In the genomic region with DNA sequence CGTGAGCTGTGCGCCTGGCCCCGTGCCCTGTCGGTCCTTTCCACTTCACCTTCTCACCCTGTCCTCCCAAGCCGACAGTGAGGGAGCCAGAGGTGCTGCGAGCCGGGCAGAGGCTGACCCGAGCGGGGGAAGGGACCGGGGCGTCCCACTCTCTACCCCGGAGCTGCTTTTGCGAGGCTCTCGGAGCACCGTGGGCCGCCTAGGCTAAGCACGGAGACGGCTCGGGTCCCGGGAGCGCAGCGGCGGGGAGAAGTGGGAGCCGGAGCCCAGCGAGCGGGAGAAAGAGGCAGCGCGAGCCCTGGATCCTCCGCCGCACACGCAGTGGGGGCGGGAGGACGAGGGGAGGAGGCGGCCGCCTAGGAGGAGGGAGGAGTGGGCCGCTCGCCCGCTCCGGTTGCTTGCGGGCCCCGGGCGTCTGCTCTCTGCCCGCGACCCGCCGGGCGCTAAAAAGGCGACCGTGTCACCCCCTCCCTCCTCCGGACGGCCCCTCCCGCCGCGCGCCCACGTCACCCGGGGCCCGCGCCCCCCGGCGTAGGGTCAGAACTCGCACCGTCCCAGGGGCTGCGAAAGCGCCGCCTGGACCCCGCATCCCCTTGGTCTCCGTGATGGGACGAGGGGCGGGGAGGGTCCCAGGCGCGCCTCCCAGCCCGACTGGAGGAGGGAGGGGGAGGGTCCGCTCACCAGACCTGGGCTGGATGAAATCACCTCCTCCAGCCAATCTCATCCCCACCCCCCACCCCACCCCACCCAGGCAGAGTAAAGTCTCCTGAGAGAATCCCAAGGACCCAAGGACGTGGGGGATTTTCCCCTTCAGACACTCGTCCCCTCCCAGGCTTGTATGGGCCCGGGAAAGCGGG, we compare ENCODE assay signal across 9 mouse cellular contexts. TPM values are rescaled to one million over a fixed set of nuclear protein-coding genes. Genes with fewer than 3 reads are reported as not detected.
DNase-seq lines count a peak whose midpoint lies in the region; ATAC-seq and TF ChIP-seq lines count a peak whose summit lies in the region.
"Had no signal": no experiment of that assay in that cellular context is flagged by ENCODE, and none has a peak within 500 bp of the region (broad histone marks: within the 10 kb centered on the region; RNA-seq: fewer than 3 reads in every experiment).

A gene (minus strand): TSS at position 284 of the 857 bp plus-strand sequence.

- no peaks in the 10 kb centered on the region for H3K4me1 ChIP-seq in embryonic fibroblast, embryonic 13.5 days (ENCODE audit: control insufficient read depth, insufficient read depth, low read length)
- no peaks in the 10 kb centered on the region for H3K4me1 ChIP-seq in heart, embryonic 11.5 days (ENCODE audit: control insufficient read depth, insufficient read depth, low read length)
- peaks cover 8% of the 10 kb centered on the region for H3K4me1 ChIP-seq in midbrain, embryonic 15.5 days
- 0 out of 2 replicates have a peak, but pooled peaks cover 4% of the 10 kb centered on the region for H3K4me1 ChIP-seq in stomach, embryonic 14.5 days (ENCODE audit: control insufficient read depth, insufficient read depth, low read length)

- WGBS in heart, embryonic 11.5 days (ENCODE audit: insufficient replicate concordance) = under 1% methylated on average over 64 of the region's 78 CpGs
- under 1% methylated on average over 69 of the region's 78 CpGs for WGBS in midbrain, embryonic 15.5 days
- under 1% methylated on average over 49 of the region's 78 CpGs for WGBS in stomach, embryonic 14.5 days

- ATAC-seq in heart, embryonic 11.5 days (replicated peaks; ENCODE audit: insufficient number of reproducible peaks, low FRiP score, low TSS enrichment) = peak; percentile 73
- peak; percentile 91 for ATAC-seq in midbrain, embryonic 15.5 days (replicated peaks)
- peak; percentile 79 for ATAC-seq in stomach, embryonic 14.5 days (ENCODE audit: insufficient number of reproducible peaks, insufficient read depth, low FRiP score, low read depth)

- DNase-seq in thymus, adult 18-20 months = peak; percentile 6 to 12
- DNase-seq in thymus, postnatal 0 days (ENCODE audit: low spot score) = no peak
- peak; percentile 43 for DNase-seq in kidney, adult 9 months
- peak; percentile 55 for DNase-seq in liver

- peak within 1 kb of the TSS; percentile 77 for H3K9ac ChIP-seq in heart, embryonic 11.5 days (ENCODE audit: low read depth, low read length)
- peak within 1 kb of the TSS; percentile 53 for H3K9ac ChIP-seq in midbrain, embryonic 15.5 days
- peak within 1 kb of the TSS; percentile 55 for H3K9ac ChIP-seq in stomach, embryonic 14.5 days (replicated peaks; ENCODE audit: low read depth, low read length)

- H3K4me3 ChIP-seq in embryonic fibroblast, embryonic 13.5 days (ENCODE audit: insufficient read depth, low read length) = peak within 1 kb of the TSS; percentile 49
- H3K4me3 ChIP-seq in heart, embryonic 11.5 days (ENCODE audit: low read depth, low read length) = peak within 1 kb of the TSS; percentile 75
- H3K4me3 ChIP-seq in midbrain, embryonic 15.5 days = peak within 1 kb of the TSS; percentile 55
- H3K4me3 ChIP-seq in stomach, embryonic 14.5 days (ENCODE audit: low read depth, low read length) = peak within 1 kb of the TSS; percentile 62

- TF ChIP-seq POLR2A in embryonic fibroblast, embryonic 13.5 days (IDR thresholded peaks at IDR 0.05; ENCODE audit: low read depth, low read length) = no peak

- H3K4me2 ChIP-seq in heart, embryonic 11.5 days = peak within 1 kb of the TSS; percentile 100
- peak within 1 kb of the TSS; percentile 100 for H3K4me2 ChIP-seq in midbrain, embryonic 15.5 days
- H3K4me2 ChIP-seq in stomach, embryonic 14.5 days (replicated peaks; ENCODE audit: low read depth, low read length) = peak within 1 kb of the TSS; percentile 99

- no peaks in the 10 kb centered on the region for H3K27me3 ChIP-seq in heart, embryonic 11.5 days (ENCODE audit: control insufficient read depth, insufficient read depth, low read length)
- H3K27me3 ChIP-seq in midbrain, embryonic 15.5 days (replicated peaks) = 0 out of 2 replicates have a peak, but pooled peaks cover 4% of the 10 kb centered on the region
- H3K27me3 ChIP-seq in stomach, embryonic 14.5 days (ENCODE audit: control insufficient read depth, insufficient read depth, low read length) = no peaks in the 10 kb centered on the region
- H3K27me3 ChIP-seq: CH12.LX had no signal

- TF ChIP-seq CTCF in embryonic fibroblast, embryonic 13.5 days (IDR thresholded peaks at IDR 0.05; ENCODE audit: borderline replicate concordance, insufficient read depth, low read length) = no peak

- no peaks in the 10 kb centered on the region for H3K9me3 ChIP-seq in heart, embryonic 11.5 days (replicated peaks; ENCODE audit: control insufficient read depth, low read length)
- H3K9me3 ChIP-seq in midbrain, embryonic 15.5 days = no peaks in the 10 kb centered on the region
- H3K9me3 ChIP-seq in stomach, embryonic 14.5 days (ENCODE audit: control insufficient read depth, low read depth, low read length) = peaks cover 2% of the 10 kb centered on the region; the same call in 1 of the 2 replicates

- no peak within 1 kb of the TSS for H3K27ac ChIP-seq in embryonic fibroblast, embryonic 13.5 days (ENCODE audit: insufficient read depth, low read length)
- peak within 1 kb of the TSS; percentile 50 for H3K27ac ChIP-seq in heart, embryonic 11.5 days (ENCODE audit: low read depth, low read length)
- peak within 1 kb of the TSS; percentile 21 for H3K27ac ChIP-seq in midbrain, embryonic 15.5 days
- H3K27ac ChIP-seq in stomach, embryonic 14.5 days (ENCODE audit: low read length) = peak within 1 kb of the TSS; percentile 52; the same call in 1 of the 2 replicates

- H3K36me3 ChIP-seq in heart, embryonic 11.5 days (ENCODE audit: control insufficient read depth, insufficient read depth, low read length) = no peaks in the 10 kb centered on the region
- no peaks in the 10 kb centered on the region for H3K36me3 ChIP-seq in midbrain, embryonic 15.5 days (replicated peaks)
- no peaks in the 10 kb centered on the region for H3K36me3 ChIP-seq in stomach, embryonic 14.5 days (ENCODE audit: control insufficient read depth, insufficient read depth, low read length)

RNA-seq across cellular contexts. Expression of the gene that starts here (rescaled TPM):
- 1.2 and 1.3 TPM in 2 replicates for polyA plus RNA-seq in thymus, postnatal 0 days (2015; fragmentation: Nextera tagmentation; extraction: Ambion mirVana)
- polyA plus RNA-seq in embryonic fibroblast, embryonic 13.5 days (2011; ENCODE audit: insufficient read length, low read depth, missing spikeins) = 2.7 and 5.1 TPM in 2 replicates
- 4.1 and 4.7 TPM in 2 replicates for polyA plus RNA-seq in heart, embryonic 11.5 days (2014; fragmentation: Nextera tagmentation; extraction: Ambion mirVana)
- polyA plus RNA-seq in midbrain, embryonic 15.5 days (2015; fragmentation: Nextera tagmentation; extraction: Ambion mirVana) = 3.3 and 3.7 TPM in 2 replicates
- 4.9 and 6.4 TPM in 2 replicates for polyA plus RNA-seq in stomach, embryonic 14.5 days (2014; fragmentation: Nextera tagmentation; extraction: Ambion mirVana)
